Mouse (Mus musculus): ENCODE measurements at regions not wholly inside any gene's neighbourhood (a gene's known extent, or its start where the extent isn't known, plus 50 kb on each side); places are given as distances from the start of the nearest gene placed in this dataset.
"Not testable (repeated sequence)": the region's sequence is repeated elsewhere in the genome, so short reads cannot be mapped to it uniquely, and the experiment has no call there.

GRCm38 (mm10) chr1:51614700-51615099, 136.5 kb upstream of the Nabp1 start:
- in situ Hi-C loops (cut with MboI; ENCODE audit: low sequenced_read_pairs): no loop called here

- in situ Hi-C loops (cut with MboI; ENCODE audit: low sequenced_read_pairs): no loop called here
These were observed 131.1 kb upstream of the Nabp1 start for GRCm38 (mm10) chr1:51609295-51609694.

- in situ Hi-C loops (cut with MboI; ENCODE audit: low sequenced_read_pairs): no loop called here
These were observed 129.2 kb upstream of the Nabp1 start for GRCm38 (mm10) chr1:51607437-51607855.

GRCm38 (mm10) chr1:51602071-51602470, 123.8 kb upstream of the Nabp1 start:
- in situ Hi-C loops (cut with MboI; ENCODE audit: low sequenced_read_pairs): no loop called here

GRCm38 (mm10) chr1:51600425-51600824, 122.2 kb upstream of the Nabp1 start:
- in situ Hi-C loops (cut with MboI; ENCODE audit: low sequenced_read_pairs): no loop called here

- in situ Hi-C loops (cut with MboI; ENCODE audit: low sequenced_read_pairs): loop anchor here (5.0 kb wide), 1 partner anchor 130 kb away; no protein-coding TSS in a partner anchor
These were observed 119.0 kb upstream of the Nabp1 start for GRCm38 (mm10) chr1:51596935-51597820.

- in situ Hi-C loops (cut with MboI; ENCODE audit: low sequenced_read_pairs): loop anchor here (5.0 kb wide), 1 partner anchor 127 kb away; no protein-coding TSS in a partner anchor
These were observed 116.4 kb upstream of the Nabp1 start for GRCm38 (mm10) chr1:51594666-51595065.

GRCm38 (mm10) chr1:51593621-51594441, 115.6 kb upstream of the Nabp1 start:
- in situ Hi-C loops (cut with MboI; ENCODE audit: low sequenced_read_pairs): no loop called here

- in situ Hi-C loops (cut with MboI; ENCODE audit: low sequenced_read_pairs): no loop called here
These were observed 113.7 kb upstream of the Nabp1 start for GRCm38 (mm10) chr1:51591886-51592285.

GRCm38 (mm10) chr1:51590606-51591400, 112.6 kb upstream of the Nabp1 start:
- in situ Hi-C loops (cut with MboI; ENCODE audit: low sequenced_read_pairs): no loop called here

GRCm38 (mm10) chr1:51584925-51585424, 106.8 kb upstream of the Nabp1 start:
- in situ Hi-C loops (cut with MboI; ENCODE audit: low sequenced_read_pairs): loop anchor here (10.0 kb wide), 1 partner anchor 100 kb away; no protein-coding TSS in a partner anchor

- in situ Hi-C loops (cut with MboI; ENCODE audit: low sequenced_read_pairs): loop anchor here (10.0 kb wide), 1 partner anchor 99 kb away; no protein-coding TSS in a partner anchor
These were observed 105.6 kb upstream of the Nabp1 start for GRCm38 (mm10) chr1:51583871-51584270.

- in situ Hi-C loops (cut with MboI; ENCODE audit: low sequenced_read_pairs): loop anchor here (10.0 kb wide), 1 partner anchor 95 kb away; no protein-coding TSS in a partner anchor
These were observed 101.8 kb upstream of the Nabp1 start for GRCm38 (mm10) chr1:51580074-51580473.

GRCm38 (mm10) chr1:51577701-51578100, 99.5 kb upstream of the Nabp1 start:
- in situ Hi-C loops (cut with MboI; ENCODE audit: low sequenced_read_pairs): no loop called here

- in situ Hi-C loops (cut with MboI; ENCODE audit: low sequenced_read_pairs): no loop called here
These were observed 94.3 kb upstream of the Nabp1 start for GRCm38 (mm10) chr1:51572314-51573078.

- in situ Hi-C loops (cut with MboI; ENCODE audit: low sequenced_read_pairs): no loop called here
These were observed 91.4 kb upstream of the Nabp1 start for GRCm38 (mm10) chr1:51569625-51570024.

- in situ Hi-C loops (cut with MboI; ENCODE audit: low sequenced_read_pairs): no loop called here
These were observed 88.0 kb upstream of the Nabp1 start for GRCm38 (mm10) chr1:51566170-51566649.

GRCm38 (mm10) chr1:51556616-51557015, 78.4 kb upstream of the Nabp1 start:
- in situ Hi-C loops (cut with MboI; ENCODE audit: low sequenced_read_pairs): not testable (repeated sequence)

- in situ Hi-C loops (cut with MboI; ENCODE audit: low sequenced_read_pairs): no loop called here
These were observed 75.5 kb upstream of the Nabp1 start for GRCm38 (mm10) chr1:51553738-51554137.
